Mouse (Mus musculus) myocyte (in vitro differentiated cells): ENCODE measurements around the gene Mt2. TPM values are rescaled to one million over a fixed set of nuclear protein-coding genes. Genes with fewer than 3 reads are reported as not detected.
"Not testable (repeated sequence)": the region's sequence is repeated elsewhere in the genome, so short reads cannot be mapped to it uniquely, and the experiment has no call there.

Experiments
- H3K27me3 ChIP-seq: one replicate; pipeline ENCODE4 v1.6.1; 2011; ENCODE audit not compliant: control insufficient read depth, insufficient read depth, insufficient read length
- H3K36me3 ChIP-seq: one replicate; pipeline ENCODE4 v1.6.1; 2011; ENCODE audit not compliant: control insufficient read depth, insufficient read depth
- H3K4me2 ChIP-seq: one replicate; pipeline ENCODE4 v1.6.1; 2011; ENCODE audit warnings: low read depth, control low read depth
- H3K4me3 ChIP-seq: one replicate; pipeline ENCODE4 v1.5.1; 2011; ENCODE audit warnings: mild to moderate bottlenecking, control low read depth, moderate library complexity
- H3K79me2 ChIP-seq: one replicate; pipeline ENCODE4 v1.6.1; 2011; ENCODE audit not compliant: control insufficient read depth, insufficient read depth
- H3ac ChIP-seq: one replicate; pipeline ENCODE4 v1.6.1; 2011; ENCODE audit not compliant: control insufficient read depth, insufficient read length
- CEBPB ChIP-seq: IDR thresholded peaks from 2 replicates; pipeline ENCODE4 v1.6.1; 2011; ENCODE audit warnings: mild to moderate bottlenecking, moderate library complexity; ENCODE audit not compliant: poor library complexity, insufficient read depth, severe bottlenecking
- E2F4 ChIP-seq: IDR thresholded peaks from one replicate; pipeline ENCODE4 v1.6.1; 2011; ENCODE audit warnings: mild to moderate bottlenecking, control low read depth, moderate library complexity; ENCODE audit not compliant: insufficient read depth
- MAX ChIP-seq: IDR thresholded peaks from one replicate; pipeline ENCODE4 v1.6.1; 2011; ENCODE audit warnings: low read depth, mild to moderate bottlenecking, control low read depth
- MYOD1 ChIP-seq, 3 experiments: IDR thresholded peaks; one replicate each; pipeline ENCODE4 v1.6.1; 2011; ENCODE audit warnings: control low read depth in 2 of 3, low read depth in 2 of 3, mild to moderate bottlenecking in 2 of 3, moderate library complexity in 1 of 3; ENCODE audit not compliant: insufficient read length in 2 of 3, control insufficient read depth in 1 of 3
- MYOG ChIP-seq, 3 experiments: IDR thresholded peaks; one replicate each; pipeline ENCODE4 v1.6.1; 2011; ENCODE audit warnings: control low read depth in 2 of 3, low read depth in 2 of 3, mild to moderate bottlenecking in 2 of 3; ENCODE audit not compliant: insufficient read length in 2 of 3, control insufficient read depth in 1 of 3, insufficient read depth in 1 of 3
- POLR2A ChIP-seq: IDR thresholded peaks from one replicate; pipeline ENCODE4 v1.6.1; 2011; ENCODE audit warnings: low read depth, mild to moderate bottlenecking, control low read depth, moderate library complexity; ENCODE audit not compliant: insufficient read length
- POLR2AphosphoS2 ChIP-seq: IDR thresholded peaks from one replicate; pipeline ENCODE4 v1.6.1; 2011; ENCODE audit warnings: low read depth, control low read depth; ENCODE audit not compliant: insufficient read length
- REST ChIP-seq: IDR thresholded peaks from one replicate; pipeline ENCODE4 v1.6.1; 2011; ENCODE audit warnings: mild to moderate bottlenecking, control low read depth, moderate library complexity; ENCODE audit not compliant: insufficient read depth, insufficient read length
- SRF ChIP-seq: IDR thresholded peaks from one replicate; pipeline ENCODE4 v1.6.1; 2011; ENCODE audit warnings: low read depth; ENCODE audit not compliant: control insufficient read depth, insufficient read length
- TCF12 ChIP-seq: IDR thresholded peaks from one replicate; pipeline ENCODE4 v1.6.1; 2011; ENCODE audit warnings: mild to moderate bottlenecking, control low read depth; ENCODE audit not compliant: poor library complexity, insufficient read depth, severe bottlenecking
- TCF3 ChIP-seq: IDR thresholded peaks from one replicate; pipeline ENCODE4 v1.6.1; 2011; ENCODE audit warnings: low read depth, control low read depth; ENCODE audit not compliant: insufficient read length
- USF1 ChIP-seq: IDR thresholded peaks from one replicate; pipeline ENCODE4 v1.6.1; 2011; ENCODE audit warnings: low read depth, mild to moderate bottlenecking, control low read depth, moderate library complexity
- polyA plus RNA-seq: library from polyadenylated mRNA; unstranded; fragments of >200 nt; fragmentation: generic; extraction: Trizol; gene quantifications from one replicate; pipeline ENCODE4 v1.2.1, GENCODE M21; 2012; ENCODE audit warnings: missing spikeins

The Mt2 gene
- polyA plus RNA-seq, 1 experiment: 699 TPM

DNA sequence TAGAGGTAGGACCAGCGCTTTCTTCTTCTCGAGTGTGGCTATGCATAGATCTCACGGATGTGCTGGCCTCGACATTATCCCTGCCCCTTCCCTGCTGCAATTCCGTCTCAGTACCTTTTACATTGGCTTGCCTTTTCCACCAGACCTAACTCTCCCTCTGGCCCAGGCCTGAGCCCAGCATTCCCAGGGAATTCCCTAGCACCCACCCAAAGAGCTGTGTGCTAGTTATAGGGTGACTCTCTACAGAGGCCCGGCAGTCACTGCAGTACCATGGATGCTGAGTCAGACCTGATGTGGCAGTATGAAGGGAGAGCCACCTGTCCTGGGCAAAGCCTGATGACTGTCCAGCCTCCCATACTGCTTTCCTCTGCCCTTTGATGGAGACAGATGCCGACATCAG, 19.0 kb upstream of the Mt2 start:
- no peak overlapping the region for H3K4me3 ChIP-seq
- no peaks in the 10 kb centered on the region for H3K36me3 ChIP-seq
- H3K79me2 ChIP-seq: no peaks in the 10 kb centered on the region
- no peaks in the 10 kb centered on the region for H3K27me3 ChIP-seq
- TF ChIP-seq TCF3 (no peak), SRF (no peak)
- H3ac ChIP-seq: no peak overlapping the region
- no peak overlapping the region for H3K4me2 ChIP-seq

DNA sequence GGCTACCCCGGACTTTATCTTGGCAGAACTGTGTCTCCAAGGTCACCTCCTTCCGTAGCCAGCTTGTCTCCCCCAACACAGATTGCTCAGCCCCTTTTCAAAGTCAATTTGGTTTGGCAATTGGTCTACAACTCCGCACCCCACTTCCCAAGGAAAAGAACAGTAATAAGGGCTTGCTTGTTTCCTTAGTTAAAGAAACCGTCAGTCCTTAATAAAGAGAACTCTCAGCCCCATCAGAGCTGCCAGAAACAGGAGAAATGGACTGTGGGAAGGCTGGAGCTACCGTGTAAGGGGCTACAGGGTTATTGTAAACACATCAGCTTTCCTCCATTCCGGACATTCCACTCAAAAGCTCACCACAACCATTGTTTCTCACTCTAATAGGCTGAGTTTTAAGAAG, 17.9 kb upstream of the Mt2 start:
- no peaks in the 10 kb centered on the region for H3K79me2 ChIP-seq
- H3K4me2 ChIP-seq: no peak overlapping the region
- no peak for TF ChIP-seq REST
- TF ChIP-seq MYOD1 (IDR thresholded peaks at IDR 0.05; ENCODE audit: control insufficient read depth in 1 of 3, insufficient read length in 2 of 3, low read depth in 2 of 3): no peak

DNA sequence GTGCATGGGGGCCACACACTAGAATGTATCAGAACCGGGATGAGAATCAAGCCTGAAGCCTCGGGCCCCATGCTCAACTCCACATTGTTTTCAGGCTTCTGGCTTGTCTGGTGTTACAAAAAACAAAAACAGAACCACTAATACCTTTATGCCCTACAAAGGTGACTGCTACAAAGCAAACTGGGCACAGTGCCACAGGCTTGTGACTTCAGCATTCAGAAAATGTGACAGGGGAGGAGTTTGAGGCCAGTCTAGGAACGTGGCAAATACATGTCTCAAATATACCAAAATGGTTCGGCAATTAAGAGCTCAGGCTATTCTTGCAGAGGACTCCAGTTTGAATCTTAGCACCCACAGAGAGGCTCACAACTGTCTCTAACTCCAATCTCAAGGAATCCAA, 16.4 kb upstream of the Mt2 start:
- no peak for TF ChIP-seq TCF12
- TF ChIP-seq CEBPB: no peak
- TF ChIP-seq SRF: no peak
- no peak for TF ChIP-seq MAX
- no peak for TF ChIP-seq MYOD1 (IDR thresholded peaks at IDR 0.05; ENCODE audit: control insufficient read depth in 1 of 3, insufficient read length in 2 of 3, low read depth in 2 of 3)
- no peak for TF ChIP-seq E2F4
- no peak for TF ChIP-seq USF1
- TF ChIP-seq TCF3: no peak
- TF ChIP-seq REST: no peak
- no peak for TF ChIP-seq POLR2AphosphoS2
- TF ChIP-seq POLR2A: no peak
- no peak for TF ChIP-seq MYOG (IDR thresholded peaks at IDR 0.05; ENCODE audit: control insufficient read depth in 1 of 3, insufficient read depth in 1 of 3, insufficient read length in 2 of 3, low read depth in 2 of 3)
- no peaks in the 10 kb centered on the region for H3K79me2 ChIP-seq
- no peak overlapping the region for H3ac ChIP-seq
- H3K4me3 ChIP-seq: no peak overlapping the region
- no peaks in the 10 kb centered on the region for H3K36me3 ChIP-seq
- H3K27me3 ChIP-seq: no peaks in the 10 kb centered on the region
- H3K4me2 ChIP-seq: no peak overlapping the region

More for the DNA sequence above, 17.9 kb upstream of the Mt2 start:
- no peaks in the 10 kb centered on the region for H3K36me3 ChIP-seq
- H3K27me3 ChIP-seq: no peaks in the 10 kb centered on the region
- no peak overlapping the region for H3ac ChIP-seq
- no peak overlapping the region for H3K4me3 ChIP-seq

DNA sequence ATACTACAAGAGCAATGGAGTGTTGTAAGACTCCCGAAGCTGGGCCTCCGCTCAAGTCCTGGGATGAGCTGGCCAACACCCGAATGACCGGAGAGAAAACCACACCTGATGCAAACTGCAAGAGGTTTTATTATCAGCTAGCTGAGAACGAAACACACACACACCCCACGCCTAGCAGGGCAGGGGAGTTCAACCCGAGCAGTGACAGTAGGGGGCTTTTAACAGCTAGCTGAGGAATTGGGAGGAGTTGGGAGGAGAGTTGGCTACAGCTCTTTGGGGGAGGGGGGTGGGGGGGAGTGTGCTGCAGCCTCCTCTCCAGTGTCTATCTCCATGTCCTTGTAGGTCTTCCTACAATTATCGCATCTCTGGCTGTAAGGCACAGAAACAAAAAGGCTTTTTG, 6.7 kb upstream of the Mt2 start:
- H3ac ChIP-seq: not testable (repeated sequence)

DNA sequence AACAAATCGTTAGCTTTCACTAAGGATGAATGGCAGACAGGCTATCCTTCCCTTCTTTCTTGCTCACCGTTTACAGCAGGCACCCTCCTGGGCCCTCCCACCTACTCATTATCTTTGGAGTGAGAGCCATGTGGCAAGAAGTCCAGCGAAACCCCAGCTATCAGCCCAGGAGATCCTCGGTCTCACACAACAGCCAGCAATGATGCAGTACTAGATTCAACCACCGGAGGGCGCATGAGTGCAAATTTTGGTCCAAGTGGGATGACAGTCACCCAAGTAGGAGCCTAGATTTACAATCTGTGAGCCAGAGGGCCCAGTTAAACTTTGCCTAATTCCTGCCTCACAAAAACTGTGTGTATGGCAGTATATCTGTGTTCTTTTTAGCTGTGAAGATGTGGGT, 5.2 kb upstream of the Mt2 start:
- H3K4me2 ChIP-seq: peak overlapping the region; percentile 66
- H3K4me3 ChIP-seq: no peak overlapping the region
- no peak overlapping the region for H3ac ChIP-seq
- H3K36me3 ChIP-seq: no peaks in the 10 kb centered on the region
- H3K79me2 ChIP-seq: no peaks in the 10 kb centered on the region
- no peaks in the 10 kb centered on the region for H3K27me3 ChIP-seq
- TF ChIP-seq MYOD1 (IDR thresholded peaks at IDR 0.05; ENCODE audit: control insufficient read depth in 1 of 3, insufficient read length in 2 of 3, low read depth in 2 of 3) (no peak), SRF (no peak), TCF12 (no peak), TCF3 (no peak), POLR2AphosphoS2 (no peak), REST (no peak), CEBPB (no peak), USF1 (no peak), POLR2A (no peak), MAX (no peak), MYOG (IDR thresholded peaks at IDR 0.05; ENCODE audit: control insufficient read depth in 1 of 3, insufficient read depth in 1 of 3, insufficient read length in 2 of 3, low read depth in 2 of 3) (no peak), E2F4 (no peak)

More for the DNA sequence above, 6.7 kb upstream of the Mt2 start:
- not testable (repeated sequence) for H3K27me3 ChIP-seq, H3K36me3 ChIP-seq, H3K4me2 ChIP-seq, H3K79me2 ChIP-seq, H3K4me3 ChIP-seq

DNA sequence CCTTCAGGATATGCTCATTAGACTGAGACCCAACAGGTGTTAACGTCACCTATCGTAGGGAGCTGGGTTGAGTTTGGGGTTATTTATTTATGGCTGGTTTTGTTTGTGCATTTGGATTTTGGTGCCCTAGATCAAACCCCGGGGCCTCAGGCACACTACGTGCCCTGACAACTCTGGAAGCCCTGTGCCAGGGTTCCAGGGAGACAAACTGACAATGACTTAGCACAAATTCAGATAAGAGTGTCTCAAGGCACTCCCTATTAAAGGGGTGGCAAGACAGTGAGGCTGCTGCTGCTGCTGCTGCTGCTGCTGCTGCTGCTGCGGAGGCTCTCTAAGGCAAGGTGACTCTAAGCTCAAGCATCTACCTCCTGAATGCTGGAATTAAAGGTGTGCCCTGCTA, 2.9 kb upstream of the Mt2 start:
- H3K36me3 ChIP-seq: no peaks in the 10 kb centered on the region
- no peak overlapping the region for H3ac ChIP-seq
- no peaks in the 10 kb centered on the region for H3K27me3 ChIP-seq
- H3K4me2 ChIP-seq: no peak overlapping the region
- H3K4me3 ChIP-seq: no peak overlapping the region
- no peaks in the 10 kb centered on the region for H3K79me2 ChIP-seq
- TF ChIP-seq MAX (no peak), POLR2A (no peak), CEBPB (no peak), TCF12 (no peak), TCF3 (no peak), MYOD1 (IDR thresholded peaks at IDR 0.05; ENCODE audit: control insufficient read depth in 1 of 3, insufficient read length in 2 of 3, low read depth in 2 of 3) (no peak), USF1 (no peak), SRF (no peak), E2F4 (no peak), POLR2AphosphoS2 (no peak), MYOG (IDR thresholded peaks at IDR 0.05; ENCODE audit: control insufficient read depth in 1 of 3, insufficient read depth in 1 of 3, insufficient read length in 2 of 3, low read depth in 2 of 3) (no peak), REST (no peak)
